23 mouse cellular contexts compared by ENCODE assay signal in genomic region chr5:146736348-146736747, GRCm38 (mm10).
"Had no signal": no experiment of that assay in that cellular context is flagged by ENCODE, and none has a peak within 500 bp of the region (broad histone marks: within the 10 kb centered on the region; RNA-seq: fewer than 3 reads in every experiment).

No protein-coding gene starts in this region.

- H3K9me3 ChIP-seq: heart, embryonic 10.5 days; heart, embryonic 12.5 days; hindbrain, embryonic 10.5 days; hindbrain, embryonic 12.5 days; intestine, embryonic 15.5 days; kidney, embryonic 15.5 days; limb, embryonic 13.5 days; limb, embryonic 15.5 days; liver, embryonic 13.5 days; liver, embryonic 15.5 days had no signal

- H3K27me3 ChIP-seq: heart, embryonic 12.5 days; hindbrain, embryonic 12.5 days; intestine, embryonic 15.5 days; kidney, embryonic 15.5 days; limb, embryonic 13.5 days; limb, embryonic 15.5 days; liver, embryonic 13.5 days; liver, embryonic 15.5 days had no signal

- H3K4me3 ChIP-seq: gastrocnemius, adult 2 months; heart, adult 2 months; heart, embryonic 10.5 days; heart, embryonic 12.5 days; hindbrain, embryonic 10.5 days; hindbrain, embryonic 12.5 days; intestine, embryonic 15.5 days; kidney, embryonic 15.5 days; limb, embryonic 13.5 days; limb, embryonic 15.5 days; liver, embryonic 13.5 days; liver, embryonic 15.5 days had no signal

- H3K4me1 ChIP-seq: heart, embryonic 10.5 days; heart, embryonic 12.5 days; hindbrain, embryonic 10.5 days; hindbrain, embryonic 12.5 days; kidney, embryonic 15.5 days; liver, embryonic 13.5 days; liver, embryonic 15.5 days had no signal

- DNase-seq: gastrocnemius, adult 2 months; gastrocnemius, postnatal 10 days; gastrocnemius, postnatal 25 days; heart, adult 2 months; heart, postnatal 10 days; heart, postnatal 4 days; kidney, adult 18-20 months; kidney, adult 9 months; kidney, postnatal 14 days; kidney, postnatal 36 days; layer of hippocampus, postnatal 36 days; left cerebral cortex, postnatal 4 days; liver, embryonic 13.5 days; liver, postnatal 0 days had no signal
